Mouse (Mus musculus): Measurements from ENCODE around the gene Cacng1. TPM values are rescaled to one million over a fixed set of nuclear protein-coding genes. Genes with fewer than 3 reads are reported as not detected.

Gene Cacng1
- total RNA-seq (2021), result not detected in 2 replicates
- long read RNA-seq, result 0 reads

DNA sequence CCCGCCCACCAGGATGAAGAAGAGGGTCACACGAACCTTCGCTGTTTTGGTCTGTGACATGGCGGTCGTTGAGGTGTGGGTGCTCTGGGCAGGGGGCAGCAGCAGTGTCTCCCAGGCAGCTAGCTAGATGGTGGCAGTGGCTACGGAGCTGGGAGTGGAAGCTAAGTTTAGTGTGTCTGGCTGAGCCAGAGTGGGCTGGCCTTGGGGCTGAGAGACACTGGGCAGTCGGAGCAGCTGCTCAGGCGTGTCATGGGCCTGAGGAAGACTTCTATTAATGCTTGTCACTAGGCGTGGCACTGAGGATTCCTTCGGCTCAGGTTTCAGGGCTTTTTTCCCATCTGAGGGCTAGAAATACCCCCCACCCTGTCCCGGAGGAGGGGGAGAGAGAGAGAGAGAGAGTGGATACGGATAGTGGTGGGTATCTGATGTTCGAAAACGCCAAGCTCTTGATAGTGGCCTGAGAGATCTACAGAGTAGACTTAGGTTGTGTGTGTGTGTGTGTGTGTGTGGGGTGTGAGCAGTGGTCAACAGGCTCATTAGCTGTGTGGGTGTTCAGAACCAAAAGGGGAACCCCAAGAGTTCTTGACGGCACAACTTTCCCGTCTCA is at the start of gene Cacng1:
Gene Cacng1, minus strand, starts transcription at position 191 of the 607 bp plus-strand sequence.
- DNase-seq, result no peak

DNA sequence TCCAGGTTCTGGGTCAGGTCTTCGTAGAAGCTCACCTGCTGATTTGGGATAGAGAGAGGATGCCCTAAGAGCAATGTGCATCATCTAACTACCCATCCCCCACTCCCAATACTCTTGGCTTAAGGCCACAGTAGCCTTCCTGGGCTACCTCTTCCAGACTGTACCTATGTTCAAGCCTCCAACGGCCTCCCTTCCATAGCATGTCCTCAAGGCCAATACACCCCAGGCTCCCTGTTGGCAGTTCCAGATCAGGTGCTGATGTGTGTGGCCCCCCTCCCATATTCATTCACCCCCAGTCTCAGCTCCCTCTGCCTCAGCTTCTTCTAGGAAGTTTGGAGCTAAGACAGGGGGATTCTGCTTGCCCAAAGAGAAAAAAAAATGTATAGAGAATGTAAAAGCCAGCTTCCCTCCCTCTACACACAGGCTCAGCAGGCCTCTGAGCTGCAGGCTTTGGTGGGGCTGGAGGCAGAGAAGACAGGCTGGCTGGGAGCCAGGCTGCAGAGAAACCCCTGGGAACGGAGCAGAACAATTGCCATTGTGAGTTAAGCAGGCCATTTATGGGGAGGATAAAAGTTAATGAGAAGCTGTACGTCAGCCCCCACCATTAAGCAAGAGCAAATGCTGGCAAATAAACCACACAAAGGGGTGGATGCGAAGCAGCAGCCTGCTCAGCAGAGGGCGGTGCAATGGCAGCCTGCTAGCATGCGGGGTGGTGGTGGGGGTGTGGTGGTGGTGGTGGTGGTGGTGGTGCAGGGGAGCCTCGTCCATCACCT is 46.6 kb upstream of the Cacng1 start:
- DNase-seq, result no peak

DNA sequence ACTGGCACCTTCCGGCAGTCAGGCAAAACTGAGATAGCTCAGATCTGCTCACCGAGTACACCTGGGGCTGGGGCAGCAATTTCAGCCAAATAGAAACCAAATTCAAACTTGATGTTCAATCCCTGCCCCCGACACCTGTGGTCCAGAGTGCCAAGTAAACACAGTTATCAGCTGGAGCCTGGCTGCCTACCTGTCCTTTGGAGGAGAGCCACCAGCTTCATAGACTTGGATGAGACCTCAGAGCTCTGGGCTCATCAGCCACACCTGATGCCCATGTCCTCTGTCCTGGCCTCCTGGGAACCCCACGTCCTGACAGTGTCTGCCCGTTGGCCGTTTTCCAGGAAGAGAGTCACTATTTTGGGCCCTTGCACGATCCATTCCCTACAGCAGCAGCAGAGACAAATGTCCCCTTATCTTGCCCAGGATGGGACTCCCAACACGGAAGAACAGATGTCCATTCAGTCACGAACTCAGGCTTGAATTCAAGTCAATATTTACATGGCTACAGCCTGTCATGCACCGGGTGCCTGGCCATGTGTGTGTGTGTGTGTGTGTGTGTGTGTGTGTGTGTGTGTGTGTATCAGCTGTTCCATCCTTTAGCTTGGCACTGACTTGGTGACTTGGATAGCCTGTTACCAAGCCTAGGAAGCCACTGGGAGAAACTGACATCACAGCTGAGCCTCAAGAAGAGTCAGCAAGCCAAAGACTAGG is 45.6 kb upstream of the Cacng1 start:
- no peak for DNase-seq

DNA sequence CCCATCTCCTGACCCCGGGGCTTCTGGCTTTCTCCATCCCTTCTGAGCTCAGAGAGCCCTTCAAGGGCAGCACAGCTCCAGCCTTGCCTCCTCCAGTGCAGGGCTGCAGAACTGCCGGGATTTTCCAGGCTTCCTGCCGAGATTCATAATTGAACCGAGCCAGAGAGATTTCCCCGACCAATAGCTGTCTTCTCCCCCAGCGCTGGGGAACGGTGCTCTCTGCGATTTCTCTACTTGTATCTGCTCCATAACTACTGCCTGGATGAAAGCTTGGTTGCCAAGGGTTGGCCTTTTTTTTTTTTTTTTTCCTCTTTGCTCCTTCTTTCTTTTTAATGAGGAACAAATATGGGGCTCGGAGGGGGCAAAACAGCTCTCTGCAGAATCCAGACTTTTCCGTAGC is 43.7 kb upstream of the Cacng1 start:
- DNase-seq, result no peak

DNA sequence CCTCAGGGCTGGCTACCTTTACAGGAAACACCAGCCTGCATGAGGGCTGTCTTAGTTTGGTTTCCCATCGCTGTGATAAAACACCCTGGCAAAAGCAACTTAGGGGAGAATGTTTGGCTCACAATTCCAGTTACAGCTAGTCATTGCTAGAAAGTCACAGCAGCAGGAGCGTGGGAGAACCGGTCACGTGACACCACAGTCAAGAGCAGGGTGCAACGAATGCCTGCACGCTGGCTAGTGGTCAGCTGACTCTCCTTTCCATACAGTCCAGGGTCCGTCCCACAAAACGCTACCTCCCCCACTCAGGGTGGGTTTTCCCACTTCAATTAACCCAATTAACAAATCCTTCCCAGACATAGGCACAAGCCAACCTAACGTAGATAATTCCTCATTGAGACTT is 43.2 kb upstream of the Cacng1 start:
- DNase-seq, result no peak

DNA sequence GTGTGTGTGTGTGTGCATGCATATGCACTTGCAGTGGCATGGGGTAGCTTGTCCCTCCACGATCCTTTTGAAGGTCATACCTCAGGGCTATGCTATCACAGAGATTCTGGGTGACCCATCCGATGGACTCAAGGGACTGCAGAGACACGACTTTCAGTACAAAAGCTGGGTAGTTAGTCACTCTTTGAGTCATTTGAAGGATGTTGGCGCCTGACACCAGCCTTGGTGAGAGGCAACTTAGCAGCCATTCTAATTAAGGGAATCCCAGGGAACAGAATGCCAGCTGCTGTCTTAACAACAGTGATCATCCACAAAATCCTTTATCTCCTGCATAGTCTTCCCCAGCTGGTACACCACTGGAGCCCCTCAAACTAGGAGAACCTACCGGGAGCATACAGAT is 32.8 kb upstream of the Cacng1 start:
- DNase-seq, result no peak

DNA sequence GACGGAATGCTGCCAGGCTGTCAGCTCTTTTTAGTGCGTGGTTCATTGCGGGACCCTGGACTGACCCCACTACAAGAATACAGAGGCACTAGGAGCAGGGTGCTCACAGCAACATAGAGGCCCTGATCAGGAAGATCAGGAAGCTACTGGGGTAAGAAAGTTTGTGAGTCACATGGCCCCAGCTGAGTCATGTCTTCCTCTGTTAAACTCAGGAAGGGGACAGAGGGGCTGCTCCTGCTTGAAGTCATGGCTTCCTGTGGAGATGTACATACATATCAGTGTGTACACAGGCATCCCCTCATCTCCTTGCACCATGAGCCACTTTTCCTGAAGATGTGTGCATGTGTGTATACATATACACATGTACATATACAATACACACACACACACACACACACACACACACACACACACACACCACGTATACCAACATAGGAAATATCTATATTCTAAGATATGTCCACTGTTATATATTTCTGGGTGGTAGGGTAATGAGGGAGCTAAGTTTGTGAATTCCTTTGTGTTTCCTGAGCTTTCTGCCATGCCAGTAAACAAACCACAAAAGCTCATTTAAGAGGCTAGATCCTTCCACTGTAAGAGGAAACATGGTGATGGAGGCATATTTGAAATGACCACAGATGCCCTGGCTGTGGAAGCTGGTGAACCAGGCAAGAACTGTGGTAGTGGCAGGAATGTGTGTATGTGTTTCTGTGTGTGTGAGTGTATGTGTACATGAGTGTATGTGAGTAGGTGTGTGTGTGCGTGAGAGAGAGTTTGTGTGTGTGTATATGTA is 32.1 kb upstream of the Cacng1 start:
- DNase-seq, result no peak

DNA sequence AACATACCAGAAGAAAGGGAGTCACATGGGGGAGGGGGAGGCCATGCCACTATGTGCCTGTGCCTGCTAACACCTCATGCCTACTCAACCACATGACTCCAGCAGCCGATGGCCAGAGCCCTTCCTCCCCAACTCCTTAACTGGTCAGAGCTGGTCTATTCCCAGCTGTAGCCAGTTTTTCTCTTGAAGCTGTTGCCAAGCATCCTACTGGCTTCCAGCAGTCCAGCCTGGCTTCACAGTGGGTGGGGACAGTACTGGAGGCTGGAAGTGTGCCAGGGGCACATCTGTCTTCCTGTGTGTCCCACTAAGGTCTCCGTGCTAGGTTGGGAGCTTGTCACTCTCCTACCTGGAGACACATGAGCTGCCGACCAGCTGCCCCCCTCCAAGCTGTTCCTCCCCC is 26.8 kb upstream of the Cacng1 start:
- no peak for DNase-seq

DNA sequence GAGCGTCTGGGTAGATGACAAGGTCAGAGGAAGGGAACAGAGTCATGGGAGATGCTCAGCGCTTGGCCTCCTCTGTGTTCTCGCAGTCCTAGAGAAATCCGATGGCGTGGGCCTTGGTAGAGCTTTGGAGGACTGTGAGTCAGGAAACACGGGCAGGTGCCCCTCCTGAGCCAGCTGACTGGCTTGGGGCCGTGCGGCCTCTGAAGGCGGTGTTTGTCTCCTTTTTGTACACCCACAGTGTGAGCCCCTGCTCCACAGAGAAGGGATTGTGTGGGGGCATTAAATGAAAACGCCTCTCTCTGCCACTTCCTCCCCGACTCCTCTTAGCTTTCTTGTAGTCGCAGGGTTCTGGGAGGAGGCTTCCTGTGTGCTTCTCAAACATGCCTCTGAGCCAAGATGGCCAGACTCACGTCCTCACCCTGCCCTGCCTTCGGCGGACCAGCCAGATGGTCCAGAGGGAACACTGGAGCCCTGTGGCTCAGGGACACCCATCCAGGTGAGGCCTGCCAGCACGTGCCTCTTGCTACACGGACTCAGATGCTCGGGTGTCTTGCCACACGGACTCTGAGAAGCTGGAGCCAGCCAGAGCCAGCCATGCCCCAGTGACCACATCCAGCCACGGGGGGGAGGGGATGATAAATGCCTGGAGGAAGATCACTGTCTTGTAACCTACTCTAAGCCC is 22.2 kb upstream of the Cacng1 start:
- no peak for DNase-seq

DNA sequence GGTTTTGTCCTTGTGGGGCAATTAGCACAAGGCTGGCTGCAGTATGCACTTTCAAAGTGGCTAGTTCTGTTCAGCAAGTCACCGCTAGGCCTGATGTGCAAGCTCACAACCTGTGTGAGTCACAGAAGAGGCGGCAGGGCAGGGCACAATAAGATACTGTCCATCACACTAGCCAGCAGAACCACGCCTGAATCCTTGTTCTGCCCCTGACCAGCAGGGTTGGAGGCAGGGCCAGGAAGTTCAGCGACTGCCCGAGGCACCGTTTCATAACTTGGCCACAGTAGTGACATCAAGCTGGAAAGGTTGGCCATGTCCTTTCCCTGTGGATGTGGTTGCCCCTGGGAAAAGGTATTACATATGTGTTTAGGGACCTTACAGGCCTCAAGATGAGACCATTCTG is 21.6 kb upstream of the Cacng1 start:
- DNase-seq, result no peak

DNA sequence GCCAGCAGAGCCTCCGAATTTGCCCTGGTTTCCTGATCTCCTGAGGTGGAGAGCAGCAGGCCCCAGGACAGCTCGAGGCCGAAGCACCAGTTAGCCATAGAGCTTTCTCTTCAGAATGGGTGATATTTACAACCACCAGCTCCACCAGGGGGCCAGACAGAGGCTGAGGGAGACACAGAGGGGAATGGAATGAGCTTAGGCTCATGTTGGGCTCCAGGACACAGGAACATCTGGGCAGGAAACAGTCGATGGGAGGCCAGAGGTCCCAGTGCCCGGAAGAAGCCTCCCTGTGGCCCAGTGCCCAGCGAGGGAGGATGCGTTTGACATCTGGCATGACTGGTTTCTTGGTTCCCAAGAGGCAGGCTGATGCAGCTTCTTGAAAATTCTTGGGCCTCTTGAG is 17.8 kb upstream of the Cacng1 start:
- DNase-seq, result peak; percentile 26

DNA sequence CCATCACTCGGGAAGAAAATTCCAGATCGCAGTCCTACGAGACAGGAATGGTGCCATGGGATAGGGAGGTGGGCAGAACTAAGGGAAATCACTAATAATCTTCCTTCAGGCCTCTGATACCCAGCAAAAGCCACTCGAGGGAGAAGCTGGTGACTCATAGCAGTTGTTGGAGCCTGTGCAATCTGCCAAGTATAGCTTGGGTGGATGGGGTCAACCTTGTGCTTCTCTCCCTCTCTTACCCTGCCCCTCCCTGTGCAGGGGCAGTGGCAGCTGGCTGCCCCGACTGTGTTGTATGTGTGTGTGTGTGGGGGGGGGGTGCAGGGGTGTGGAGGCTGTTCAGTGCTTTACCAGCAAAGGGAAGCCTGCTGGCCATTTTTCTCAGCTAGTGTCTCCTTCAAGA is 15.2 kb upstream of the Cacng1 start:
- no peak for DNase-seq

DNA sequence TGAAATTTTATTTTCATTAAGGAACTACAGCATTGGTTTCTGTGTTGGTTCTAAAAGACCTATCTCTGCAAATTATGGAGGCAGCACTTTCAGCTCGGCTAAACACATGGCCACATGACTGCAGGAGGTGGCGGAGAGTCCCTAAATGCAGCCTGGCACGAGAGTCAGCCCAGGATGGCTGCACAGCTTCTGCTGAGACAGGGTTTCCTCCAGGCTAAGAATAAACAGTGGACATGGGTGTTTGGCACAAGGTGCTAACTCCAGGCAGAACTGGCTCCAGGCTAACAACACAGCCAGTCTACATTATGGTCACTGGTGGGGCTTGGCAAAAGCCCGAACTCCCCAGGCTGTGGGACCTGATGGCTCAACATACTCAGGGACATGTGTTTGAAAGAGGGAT is 14.6 kb upstream of the Cacng1 start:
- no peak for DNase-seq

DNA sequence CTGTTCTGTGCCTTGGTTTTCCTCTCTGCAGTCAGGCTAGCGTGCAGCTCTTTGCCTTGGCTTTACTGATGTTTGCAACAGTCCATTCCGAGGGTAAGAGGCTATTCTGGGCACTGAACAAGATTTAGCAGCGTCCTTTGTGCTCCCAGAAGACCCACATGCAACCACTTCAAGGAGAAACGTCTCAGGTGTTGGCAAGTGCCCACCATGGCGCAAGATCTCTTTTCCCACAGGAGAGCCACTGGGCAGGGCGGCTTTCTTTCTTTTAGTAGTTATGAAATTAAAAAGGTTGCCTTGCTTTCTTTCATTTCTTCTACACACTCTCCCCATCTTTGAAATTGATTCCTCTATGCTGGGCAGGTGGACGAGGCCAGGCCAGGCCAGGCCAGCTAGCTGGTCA is 12.8 kb upstream of the Cacng1 start:
- DNase-seq, result peak; percentile 26

DNA sequence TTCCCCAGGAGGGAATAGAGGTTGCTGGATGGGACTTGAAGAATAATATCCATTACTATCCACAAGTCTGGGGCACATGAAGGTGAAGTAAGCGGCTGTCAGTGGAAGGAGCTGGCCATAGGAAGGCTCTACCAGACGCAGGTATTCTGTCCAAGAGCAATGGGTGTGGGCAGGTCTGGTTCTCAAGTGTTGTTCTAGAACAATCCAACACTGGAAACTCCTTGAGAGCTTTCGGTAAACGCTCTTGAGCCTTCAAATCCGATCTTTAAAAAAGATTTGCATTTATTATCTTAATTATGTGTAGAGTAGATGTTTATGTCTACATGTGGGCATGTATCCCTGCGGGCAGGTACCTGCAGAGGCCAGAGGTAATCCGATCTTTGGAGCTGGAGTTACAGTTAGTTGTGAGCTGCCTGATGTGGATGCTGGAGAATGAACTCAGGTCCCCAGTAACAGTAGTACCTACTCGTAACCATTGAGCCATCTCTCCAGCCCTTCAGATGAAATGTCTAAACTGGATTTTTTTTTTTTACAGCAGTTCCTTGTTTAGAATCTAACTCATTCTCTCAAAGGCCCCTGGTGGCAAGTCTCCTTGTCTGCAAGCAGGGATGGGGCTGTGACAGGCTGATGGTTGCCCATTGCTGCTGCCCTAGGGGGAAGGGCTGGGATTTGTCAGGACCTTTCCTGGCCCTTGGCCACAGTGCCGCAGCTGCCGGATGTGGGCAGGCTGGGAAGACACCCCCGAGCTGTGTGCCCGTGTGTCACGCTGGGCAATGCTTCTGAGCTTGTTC is 11.9 kb upstream of the Cacng1 start:
- no peak for DNase-seq

DNA sequence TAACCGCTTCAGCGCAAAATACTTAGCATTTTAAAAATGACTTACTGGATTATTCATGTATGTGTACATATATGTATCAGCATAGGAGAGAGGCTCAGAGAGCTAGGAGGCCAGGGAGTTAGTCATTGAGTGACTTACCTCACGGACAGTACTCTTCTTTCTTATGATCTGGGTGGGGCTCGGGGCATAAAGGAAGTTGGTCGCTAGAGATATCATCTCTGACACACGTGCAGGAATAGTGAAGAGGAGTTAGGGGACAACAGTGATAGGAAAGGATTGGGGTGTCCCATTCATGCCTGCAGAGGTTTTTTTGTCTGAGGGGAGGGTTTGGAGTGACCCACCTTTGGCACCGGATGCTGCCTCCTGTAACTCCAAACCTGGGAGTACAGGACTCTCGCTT is 8.3 kb upstream of the Cacng1 start:
- no peak for DNase-seq

DNA sequence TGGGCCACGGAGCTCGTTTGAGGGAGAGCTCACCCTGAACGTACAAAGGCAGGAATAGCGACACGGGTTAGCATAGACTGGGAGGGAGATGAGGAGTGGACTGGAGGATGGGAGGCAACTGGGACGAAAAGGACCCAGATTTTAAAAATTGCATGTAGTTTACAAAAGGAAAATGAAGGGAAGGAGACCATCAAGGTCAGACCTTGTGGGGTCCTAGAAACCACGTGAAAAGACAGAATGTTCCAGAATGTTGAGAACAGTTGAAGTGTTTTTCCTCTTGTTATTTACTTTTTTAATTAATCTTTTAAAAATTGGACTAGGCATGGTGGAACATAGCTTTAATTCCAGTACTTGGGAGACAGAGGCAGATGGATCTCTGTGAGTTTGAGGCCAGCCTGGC is 4.7 kb upstream of the Cacng1 start:
- DNase-seq, result no peak

DNA sequence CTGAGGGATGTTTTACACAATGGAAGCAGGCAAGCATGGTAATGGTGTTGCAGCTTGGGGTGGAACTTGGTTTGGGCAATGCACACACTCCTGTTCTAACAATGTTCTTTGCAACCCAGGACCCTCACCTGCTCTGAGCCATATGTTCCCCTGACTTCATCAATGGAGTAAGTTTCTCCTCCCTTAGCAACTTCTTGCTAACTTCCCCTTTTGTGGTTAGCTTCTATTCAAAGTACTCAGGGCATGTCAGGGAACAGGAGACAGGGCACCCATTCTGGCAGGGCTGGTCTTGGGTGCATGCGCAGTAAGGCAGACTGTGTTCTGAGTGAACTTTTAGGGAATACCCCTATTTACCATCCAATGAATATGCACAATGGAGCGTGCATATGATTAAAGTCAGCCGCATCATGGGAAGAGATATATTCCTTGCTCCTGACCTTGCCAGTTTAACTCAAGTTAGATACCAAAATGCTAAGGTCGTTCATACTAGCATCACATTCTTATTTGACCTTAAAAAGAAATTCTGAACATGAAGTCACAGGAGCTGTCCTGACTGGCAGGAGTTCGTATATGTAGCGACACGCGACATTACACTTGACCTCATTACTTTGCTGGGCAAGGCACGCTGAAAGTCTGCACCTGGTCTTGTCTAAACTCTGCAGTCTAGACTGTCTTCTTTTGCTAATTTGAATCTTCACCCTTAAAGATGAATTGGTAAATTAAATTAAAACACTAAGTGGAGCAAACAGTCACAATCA is 4.1 kb upstream of the Cacng1 start:
- DNase-seq, result no peak

DNA sequence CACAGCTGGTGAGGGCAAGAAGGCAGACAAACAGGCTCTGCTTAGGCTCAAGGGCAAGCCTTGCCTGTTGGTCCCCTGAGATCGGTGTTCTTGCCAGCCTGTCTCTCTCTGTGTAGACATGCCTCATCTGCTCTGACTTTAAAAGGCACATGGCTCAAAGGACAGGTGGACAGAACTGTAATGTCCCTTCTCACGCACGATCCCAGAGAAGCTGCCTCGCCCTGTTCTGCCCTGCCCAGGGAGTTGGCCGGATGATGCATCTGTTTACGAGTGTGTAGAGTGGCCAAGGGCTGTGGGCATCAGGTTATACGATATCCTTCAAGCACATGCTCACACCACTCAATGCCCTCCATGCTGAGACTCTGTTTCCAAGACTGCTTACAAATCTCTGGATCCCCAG is 2.0 kb downstream of the Cacng1 start:
- DNase-seq, result no peak

DNA sequence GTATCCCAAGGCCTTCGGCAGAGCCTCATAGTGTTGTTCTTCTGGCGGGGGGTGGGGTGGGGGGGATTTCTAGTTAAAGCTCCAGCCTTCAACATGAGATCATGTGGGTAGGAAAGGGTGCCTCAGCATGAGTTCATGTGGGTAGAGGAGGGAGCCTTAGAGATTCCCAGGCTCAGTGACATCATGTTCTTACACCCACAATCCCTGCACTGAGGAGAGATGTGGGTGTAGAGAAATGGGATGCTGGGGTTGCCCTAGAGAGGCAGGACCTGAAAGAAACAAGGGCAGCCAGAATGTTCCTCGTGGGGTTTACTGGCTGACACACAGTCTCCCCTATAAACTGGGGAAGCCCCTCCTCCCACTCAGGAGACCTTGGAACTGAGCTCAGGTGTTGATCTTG is 5.9 kb downstream of the Cacng1 start:
- DNase-seq, result no peak

Measured in adrenal gland, postnatal 25 days (tissue).